Comparison of ENCODE assay signal across 1 mouse cellular context in genomic region chr8:83652744-83653661, GRCm38 (mm10).
A peak's percentile ranks its signal among the peaks of the same experiment; 100 is the strongest.
TF ChIP-seq lines count a peak whose summit lies in the region.

No protein-coding gene starts in this region.

TF ChIP-seq in CH12.LX, 34 proteins besides CTCF, POLR2A, EP300 and RAD21:
- 0 out of 2 replicates have a peak, but pooled peaks have one; percentile 16 for TF ChIP-seq SIN3A (IDR thresholded peaks at IDR 0.05; ENCODE audit: low read length)
- no peak for TF ChIP-seq USF1 (IDR thresholded peaks at IDR 0.05; ENCODE audit: low read depth, low read length)
- TF ChIP-seq TCF12 (IDR thresholded peaks at IDR 0.05; ENCODE audit: low read depth, low read length) = 0 out of 2 replicates have a peak, but pooled peaks have one; percentile 13
- no peak for TF ChIP-seq KAT2A (IDR thresholded peaks at IDR 0.05; ENCODE audit: insufficient replicate concordance, low read length)
